34 mouse cellular contexts compared by ENCODE assay signal in genomic region chr19:37800161-37800660, GRCm38 (mm10).
DNase-seq lines count a peak whose midpoint lies in the region; ATAC-seq and TF ChIP-seq lines count a peak whose summit lies in the region.
"Had no signal": no experiment of that assay in that cellular context is flagged by ENCODE, and none has a peak within 500 bp of the region (broad histone marks: within the 10 kb centered on the region; RNA-seq: fewer than 3 reads in every experiment).

No protein-coding gene starts in this region.

- no peaks in the 10 kb centered on the region for H3K4me1 ChIP-seq in embryonic facial prominence, embryonic 11.5 days (ENCODE audit: control insufficient read depth, insufficient read depth, low read length)
- no peaks in the 10 kb centered on the region for H3K4me1 ChIP-seq in limb, embryonic 11.5 days (ENCODE audit: control insufficient read depth, insufficient read depth, low read length)
- no peaks in the 10 kb centered on the region for H3K4me1 ChIP-seq in lung, postnatal 0 days (ENCODE audit: insufficient read depth, low read depth, low read length)
- H3K4me1 ChIP-seq: forebrain, embryonic 12.5 days; heart, embryonic 13.5 days; hindbrain, embryonic 10.5 days; intestine, embryonic 15.5 days; neural tube, embryonic 13.5 days had no signal

- no peak for TF ChIP-seq EP300 in lung, postnatal 0 days (IDR thresholded peaks at IDR 0.05)

- intact Hi-C loops in left cerebral cortex, postnatal 36 days (cut with DNase I), result no loop called here

- no peak for TF ChIP-seq CTCF in lung, postnatal 0 days (IDR thresholded peaks at IDR 0.05)

- peak; percentile 43 for DNase-seq in heart, adult 11 months
- DNase-seq in heart, postnatal 4 days, result no peak
- DNase-seq in embryonic facial prominence, embryonic 11.5 days (ENCODE audit: low spot score), result peak; percentile 70
- DNase-seq in limb, embryonic 11.5 days (ENCODE audit: low spot score), result peak; percentile 61
- no peak for DNase-seq in gastrocnemius, postnatal 4 days (ENCODE audit: low spot score in 2 of 2)
- DNase-seq in left cerebral cortex, postnatal 36 days (ENCODE audit: low spot score in 2 of 2), result no peak
- no peak for DNase-seq in lung, postnatal 0 days (ENCODE audit: low spot score)
- DNase-seq: adrenal gland, adult 8-10 months; B cell, adult 2 months; cerebellum, adult 2 months; cerebellum, postnatal 25 days; gastrocnemius, postnatal 14 days; heart, adult 18-20 months; heart, postnatal 10 days; kidney, adult 2 months; kidney, postnatal 36 days; left cerebral cortex, postnatal 4 days; liver; lung, adult 2 months; lung, postnatal 14 days; right cerebral cortex, postnatal 4 days; thymus, adult 18-20 months; thymus, postnatal 25 days had no signal

- no peaks in the 10 kb centered on the region for H3K36me3 ChIP-seq in embryonic facial prominence, embryonic 11.5 days (replicated peaks; ENCODE audit: control insufficient read depth, insufficient read depth, low read depth, low read length)
- no peaks in the 10 kb centered on the region for H3K36me3 ChIP-seq in limb, embryonic 11.5 days (ENCODE audit: control insufficient read depth, insufficient read depth, low read length)
- no peaks in the 10 kb centered on the region for H3K36me3 ChIP-seq in lung, postnatal 0 days (ENCODE audit: insufficient read depth, low read length)
- H3K36me3 ChIP-seq: forebrain, embryonic 12.5 days; heart, embryonic 13.5 days; hindbrain, embryonic 10.5 days; intestine, embryonic 15.5 days; neural tube, embryonic 13.5 days had no signal

- no peaks in the 10 kb centered on the region for H3K9me3 ChIP-seq in embryonic facial prominence, embryonic 11.5 days (replicated peaks; ENCODE audit: control insufficient read depth, low read length)
- H3K9me3 ChIP-seq in limb, embryonic 11.5 days (ENCODE audit: control insufficient read depth, low read length), result no peaks in the 10 kb centered on the region
- no peaks in the 10 kb centered on the region for H3K9me3 ChIP-seq in lung, postnatal 0 days (ENCODE audit: low read length)
- H3K9me3 ChIP-seq: forebrain, embryonic 12.5 days; heart, embryonic 13.5 days; hindbrain, embryonic 10.5 days; intestine, embryonic 15.5 days; neural tube, embryonic 13.5 days had no signal

- no peaks in the 10 kb centered on the region for H3K27me3 ChIP-seq in embryonic facial prominence, embryonic 11.5 days (ENCODE audit: control insufficient read depth, insufficient read depth, low read length)
- H3K27me3 ChIP-seq in limb, embryonic 11.5 days (ENCODE audit: control insufficient read depth, insufficient read depth, low read length), result no peaks in the 10 kb centered on the region
- no peaks in the 10 kb centered on the region for H3K27me3 ChIP-seq in lung, postnatal 0 days (replicated peaks; ENCODE audit: insufficient read depth, low read length)
- H3K27me3 ChIP-seq: forebrain, embryonic 12.5 days; heart, embryonic 13.5 days; intestine, embryonic 15.5 days had no signal

- no peak overlapping the region for H3K4me2 ChIP-seq in embryonic facial prominence, embryonic 11.5 days (ENCODE audit: low read depth, low read length)
- H3K4me2 ChIP-seq in limb, embryonic 11.5 days (ENCODE audit: low read depth, severe bottlenecking), result no peak overlapping the region
- H3K4me2 ChIP-seq in lung, postnatal 0 days (replicated peaks; ENCODE audit: low read depth, low read length), result no peak overlapping the region
- H3K4me2 ChIP-seq: forebrain, embryonic 12.5 days; heart, embryonic 13.5 days; intestine, embryonic 15.5 days; midbrain, embryonic 11.5 days; neural tube, embryonic 13.5 days had no signal

- 40% methylated on average over 3 of the region's 3 CpGs for WGBS in embryonic facial prominence, embryonic 11.5 days
- WGBS in limb, embryonic 11.5 days, result 27% methylated on average over 3 of the region's 3 CpGs
- 64% methylated on average over 3 of the region's 3 CpGs for WGBS in lung, postnatal 0 days

- no peak for ATAC-seq in embryonic facial prominence, embryonic 11.5 days (replicated peaks; ENCODE audit: insufficient number of reproducible peaks, low FRiP score, low TSS enrichment, low read depth)
- no peak for ATAC-seq in limb, embryonic 11.5 days (ENCODE audit: insufficient number of reproducible peaks, low FRiP score, low TSS enrichment, low read depth)
- ATAC-seq in lung, postnatal 0 days, result no peak
- ATAC-seq: hindbrain, embryonic 16.5 days; intestine, embryonic 15.5 days; midbrain, embryonic 16.5 days had no signal

- H3K27ac ChIP-seq in embryonic facial prominence, embryonic 11.5 days (replicated peaks; ENCODE audit: low read depth, low read length), result no peak overlapping the region
- no peak overlapping the region for H3K27ac ChIP-seq in limb, embryonic 11.5 days (replicated peaks; ENCODE audit: low read depth, low read length)
- H3K27ac ChIP-seq in lung, postnatal 0 days (ENCODE audit: low read length), result no peak overlapping the region
- H3K27ac ChIP-seq: forebrain, embryonic 12.5 days; heart, embryonic 13.5 days; hindbrain, embryonic 10.5 days; intestine, embryonic 15.5 days; liver, embryonic 14.5 days; neural tube, embryonic 13.5 days; stomach, postnatal 0 days had no signal

- no peak overlapping the region for H3K4me3 ChIP-seq in embryonic facial prominence, embryonic 11.5 days (ENCODE audit: low read depth, low read length)
- no peak overlapping the region for H3K4me3 ChIP-seq in limb, embryonic 11.5 days (ENCODE audit: low read depth, low read length)
- no peak overlapping the region for H3K4me3 ChIP-seq in lung, postnatal 0 days (ENCODE audit: low read depth, low read length)
- H3K4me3 ChIP-seq: erythroblast, embryonic 14.5 days; forebrain, embryonic 12.5 days; heart, embryonic 13.5 days; hindbrain, embryonic 10.5 days; intestine, embryonic 15.5 days; neural tube, embryonic 13.5 days had no signal

- no peak overlapping the region for H3K9ac ChIP-seq in embryonic facial prominence, embryonic 11.5 days (replicated peaks; ENCODE audit: low read length)
- H3K9ac ChIP-seq in limb, embryonic 11.5 days (ENCODE audit: low read length), result no peak overlapping the region
- no peak overlapping the region for H3K9ac ChIP-seq in lung, postnatal 0 days (replicated peaks; ENCODE audit: low read depth)
- H3K9ac ChIP-seq: forebrain, embryonic 12.5 days; heart, embryonic 13.5 days; intestine, embryonic 15.5 days; liver, embryonic 14.5 days; neural tube, embryonic 13.5 days had no signal

Comparison
In these comparisons a context has a peak if more than half of its experiments do, and no peak if none do; other contexts are left out.
1. DNase-seq: peak in heart, adult 11 months (single experiment), embryonic facial prominence, embryonic 11.5 days (single experiment) and limb, embryonic 11.5 days (single experiment); none in heart, postnatal 4 days (single experiment), gastrocnemius, postnatal 4 days (0 of 2), left cerebral cortex, postnatal 36 days (0 of 2) and lung, postnatal 0 days (single experiment).